Mouse (Mus musculus) heart, postnatal 0 days (tissue): ENCODE measurements around the gene Zfp764. TPM values are rescaled to one million over a fixed set of nuclear protein-coding genes. Genes with fewer than 3 reads are reported as not detected.
"Not testable (repeated sequence)": the region's sequence is repeated elsewhere in the genome, so short reads cannot be mapped to it uniquely, and the experiment has no call there.

Experiments used
- ATAC-seq: fragments of 200-750 bp; cut with Nextera tagmentation; 2 replicates; pipeline ENCODE4 v1.8.0; 2017; ENCODE audit warnings: low read depth, moderate number of reproducible peaks, moderate library complexity; ENCODE audit not compliant: insufficient read depth
- DNase-seq: peaks from one replicate; pipeline ENCODE4 v3.0.0-alpha.2; 2016; ENCODE audit warnings: low spot score
- H3K27ac ChIP-seq: fragments of 300-500 bp; sonication (generic); 2 replicates; pipeline ENCODE4 v1.5.1; 2014; ENCODE audit warnings: low read depth, mild to moderate bottlenecking
- H3K27me3 ChIP-seq: fragments of 300-500 bp; sonication (generic); 2 replicates; pipeline ENCODE4 v1.6.1; 2014; ENCODE audit warnings: low read length, mixed read lengths; ENCODE audit not compliant: control insufficient read depth, insufficient read depth
- H3K36me3 ChIP-seq: fragments of 300-500 bp; sonication (generic); replicated peaks from 2 replicates; pipeline ENCODE4 v1.6.1; 2014; ENCODE audit warnings: low read length, mixed read lengths; ENCODE audit not compliant: control insufficient read depth, insufficient read depth
- H3K4me1 ChIP-seq: fragments of 300-500 bp; sonication (generic); 2 replicates; pipeline ENCODE4 v1.6.1; 2014; ENCODE audit warnings: antibody characterized with exemption; ENCODE audit not compliant: control insufficient read depth, insufficient read depth
- H3K4me2 ChIP-seq: fragments of 300-500 bp; sonication (generic); 2 replicates; pipeline ENCODE4 v1.6.1; 2014; ENCODE audit warnings: low read depth, mild to moderate bottlenecking, low read length, moderate library complexity
- H3K4me3 ChIP-seq: fragments of 300-500 bp; sonication (generic); 2 replicates; pipeline ENCODE4 v1.5.1; 2014; ENCODE audit warnings: low read depth, low read length
- H3K9ac ChIP-seq: fragments of 300-500 bp; sonication (generic); replicated peaks from 2 replicates; pipeline ENCODE4 v1.6.1; 2014; ENCODE audit warnings: low read depth, low read length, mixed read lengths
- H3K9me3 ChIP-seq: fragments of 300-500 bp; sonication (generic); replicated peaks from 2 replicates; pipeline ENCODE4 v1.6.1; 2016; ENCODE audit warnings: low read length; ENCODE audit not compliant: control insufficient read depth
- CTCF ChIP-seq: IDR thresholded peaks from 2 replicates; pipeline ENCODE4 v1.5.1; 2016; ENCODE audit warnings: antibody characterized with exemption, control low read depth, low read depth
- EP300 ChIP-seq: IDR thresholded peaks from 2 replicates; pipeline ENCODE4 v1.6.1; 2016; ENCODE audit warnings: antibody characterized with exemption, low read depth
- WGBS: fragments of 180-500 bp; shearing (Covaris S2); extraction: QIAGEN DNeasy Blood & Tissue Kit; methylation state at CpG from one replicate; pipeline ENCODE4 v1.1.7; 2014; 5-methylcytosine and 5-hydroxymethylcytosine counted together
- polyA plus RNA-seq: library from polyadenylated mRNA; unstranded; fragments of >200 nt; fragmentation: Nextera tagmentation; extraction: Ambion mirVana; gene quantifications from 2 replicates; pipeline ENCODE4 v1.2.1, GENCODE M21; 2015
- total RNA-seq: library from RNA; depleted of rRNA; stranded (reverse); fragments of >200 nt; gene quantifications from 2 replicates; pipeline ENCODE4 v1.2.3, GENCODE M21; 2014; ENCODE audit warnings: low replicate concordance

The Zfp764 gene
- total and polyA plus RNA-seq, 2 experiments from 2014 or later, result 3.2 to 11.3 TPM

DNA sequence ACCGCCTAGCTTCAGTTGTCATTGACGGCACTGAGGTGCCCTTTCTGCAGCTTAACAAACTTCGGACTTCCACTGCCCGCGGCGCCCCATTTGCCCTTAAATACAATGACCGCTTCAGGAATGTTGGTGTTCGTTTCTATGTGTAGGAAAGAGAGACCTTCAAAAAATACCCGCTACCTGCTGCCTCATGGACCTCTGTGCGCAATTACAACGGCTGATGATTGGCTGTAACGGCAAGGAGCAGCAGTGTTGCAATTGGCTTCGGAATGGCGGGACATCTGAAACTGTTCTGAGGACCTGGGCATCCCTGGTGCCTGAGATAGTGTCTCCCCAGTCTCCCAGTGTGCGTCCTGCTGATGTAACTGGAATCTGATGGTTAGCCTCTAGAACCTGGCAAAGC lies 15.6 kb upstream of the Zfp764 start:
- peak overlapping the region; percentile 90 for H3K4me2 ChIP-seq
- 2% methylated on average over 15 of the region's 15 CpGs for WGBS
- ATAC-seq (peak; percentile 43; the same call in 1 of the 2 replicates), DNase-seq (no peak)
- TF ChIP-seq CTCF, result no peak
- no peak for TF ChIP-seq EP300
- peaks cover 8% of the 10 kb centered on the region; the same call in 1 of the 2 replicates for H3K36me3 ChIP-seq
- no peak overlapping the region for H3K27ac ChIP-seq
- H3K9ac ChIP-seq, result no peak overlapping the region; the same call in 1 of the 2 replicates
- no peaks in the 10 kb centered on the region for H3K9me3 ChIP-seq
- peaks cover 3% of the 10 kb centered on the region; the same call in 1 of the 2 replicates for H3K27me3 ChIP-seq
- peak overlapping the region; percentile 86 for H3K4me3 ChIP-seq
- H3K4me1 ChIP-seq, result peaks cover 4% of the 10 kb centered on the region

DNA sequence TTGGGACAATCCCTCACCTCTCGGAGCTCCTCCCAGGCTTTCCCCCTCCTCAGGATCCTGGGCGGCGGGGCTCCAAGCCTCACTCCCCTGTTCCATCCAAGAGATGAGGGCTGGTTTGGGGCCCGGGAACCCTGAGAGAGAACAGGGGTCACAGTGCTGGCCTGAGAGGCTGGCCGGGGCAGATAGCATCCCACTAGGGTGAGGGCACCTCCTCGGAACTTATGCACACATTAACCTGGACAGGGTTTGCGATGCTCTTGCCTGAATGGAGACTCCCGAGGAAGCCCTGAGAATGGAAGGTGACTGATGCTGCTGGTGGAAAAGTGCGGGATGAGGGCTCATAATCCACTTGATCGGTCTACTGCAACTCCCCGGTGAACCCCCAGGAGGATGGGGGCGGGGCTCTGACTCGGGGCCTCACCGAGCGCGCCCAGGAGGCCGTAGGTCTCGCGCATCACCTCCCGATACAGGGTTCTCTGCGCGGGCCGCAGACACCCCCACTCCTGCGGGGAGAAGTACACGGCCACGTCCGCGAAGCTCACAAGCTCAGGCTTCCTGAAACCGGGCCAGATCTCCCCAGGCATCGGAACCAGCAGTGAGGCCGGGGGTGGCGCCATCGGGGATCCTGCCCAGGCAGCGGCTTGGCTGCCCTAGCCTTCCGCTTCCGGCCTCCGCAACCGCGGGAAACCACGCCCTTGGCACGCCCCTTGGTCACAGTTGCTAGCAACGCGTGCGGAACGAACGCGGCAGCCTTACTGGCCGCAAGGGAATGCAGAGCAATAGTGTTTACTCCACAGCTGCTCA lies 15.0 kb upstream of the Zfp764 start, which contains the start of gene Zfp688:
Zfp688 (minus strand) TSS at position 681 of the 804 bp plus-strand sequence.
- Histone ChIP-seq H3K4me3 (peak within 1 kb of the TSS; percentile 86), H3K9ac (peak within 1 kb of the TSS; percentile 79), H3K9me3 (no peaks in the 10 kb centered on the region), H3K27ac (peak within 1 kb of the TSS; percentile 65), H3K4me2 (peak within 1 kb of the TSS; percentile 90), H3K27me3 (peaks cover 3% of the 10 kb centered on the region; the same call in 1 of the 2 replicates), H3K4me1 (peaks cover 4% of the 10 kb centered on the region), H3K36me3 (peaks cover 8% of the 10 kb centered on the region; the same call in 1 of the 2 replicates)
- DNase-seq, result peak; percentile 90
- no peak; the same call in 1 of the 2 replicates for TF ChIP-seq EP300
- TF ChIP-seq CTCF, result peak; percentile 27; the same call in 1 of the 2 replicates
- ATAC-seq, result peak; percentile 95
- WGBS, result under 1% methylated on average over 48 of the region's 48 CpGs

DNA sequence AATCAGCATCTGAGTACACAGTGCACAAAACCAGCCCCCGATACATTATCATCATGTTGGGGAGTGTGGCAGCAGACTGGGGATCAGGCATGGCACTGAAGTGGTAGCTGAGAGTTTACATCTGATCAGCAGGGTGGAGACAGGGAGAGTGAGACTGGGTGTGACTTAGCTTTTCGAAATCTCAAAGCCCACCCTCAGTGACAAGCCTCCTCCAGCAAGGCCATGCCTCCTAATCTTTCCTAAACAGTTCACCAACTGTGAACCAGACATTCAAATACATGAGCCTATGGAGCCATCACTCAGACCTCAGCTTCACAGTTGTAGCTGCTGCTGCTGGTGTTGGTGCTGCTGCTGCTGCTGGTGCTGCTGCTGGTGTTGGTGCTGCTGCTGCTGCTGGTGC lies 4.8 kb upstream of the Zfp764 start:
- Histone ChIP-seq H3K36me3 (no peaks in the 10 kb centered on the region), H3K27ac (no peak overlapping the region), H3K4me3 (no peak overlapping the region), H3K4me1 (no peaks in the 10 kb centered on the region), H3K9me3 (no peaks in the 10 kb centered on the region), H3K27me3 (no peaks in the 10 kb centered on the region), H3K9ac (no peak overlapping the region), H3K4me2 (no peak overlapping the region)
- ATAC-seq (no peak), DNase-seq (no peak)
- 59% methylated on average over 2 of the region's 2 CpGs for WGBS
- no peak for TF ChIP-seq EP300
- no peak for TF ChIP-seq CTCF

DNA sequence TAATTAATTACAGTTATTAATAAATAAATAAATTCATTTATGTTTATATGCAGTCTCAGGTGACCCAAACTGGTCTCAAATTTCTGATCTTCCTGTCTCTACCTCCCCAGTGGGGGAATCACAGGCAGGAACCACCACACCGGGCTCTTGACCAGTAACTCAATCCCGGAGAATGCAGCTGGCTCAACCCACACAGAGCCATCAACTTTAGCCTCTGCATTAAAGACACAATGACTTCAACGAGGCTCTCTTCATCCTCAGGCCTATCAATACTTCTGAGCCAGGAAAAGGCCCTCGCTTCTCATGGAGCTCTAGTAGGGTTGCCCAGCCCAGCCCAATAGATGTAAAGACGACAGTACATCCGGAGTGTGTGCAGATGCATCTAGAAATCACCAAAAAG lies 2.5 kb downstream of the Zfp764 start:
- DNase-seq, H3K9me3 ChIP-seq, H3K4me3 ChIP-seq, H3K4me1 ChIP-seq, H3K4me2 ChIP-seq, H3K27me3 ChIP-seq, H3K27ac ChIP-seq, H3K9ac ChIP-seq, H3K36me3 ChIP-seq, ATAC-seq: not testable (repeated sequence)
- WGBS, result 95% methylated on average over 6 of the region's 6 CpGs

DNA sequence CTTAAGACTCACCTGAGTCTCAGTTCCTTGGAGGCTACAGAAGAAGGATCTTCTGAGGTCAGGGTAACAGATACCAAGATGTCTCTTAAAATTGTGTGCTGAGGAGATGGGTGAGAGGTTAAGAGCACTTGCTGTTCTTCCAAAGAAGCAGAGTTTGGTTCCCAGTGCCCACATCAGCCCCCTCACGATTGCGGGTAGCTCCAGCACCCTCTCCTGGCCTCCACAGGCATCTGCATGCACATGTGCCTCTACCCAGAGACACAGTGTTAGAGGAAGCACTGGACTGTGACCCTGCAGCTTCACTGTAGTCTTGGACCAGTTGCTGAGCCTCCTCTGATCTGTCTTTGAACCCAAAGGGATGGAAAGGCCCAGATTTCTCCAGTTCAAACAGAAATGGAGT lies 3.6 kb downstream of the Zfp764 start:
- TF ChIP-seq CTCF (no peak), EP300 (no peak)
- Histone ChIP-seq H3K27me3 (no peaks in the 10 kb centered on the region), H3K27ac (no peak overlapping the region), H3K4me2 (no peak overlapping the region), H3K36me3 (no peaks in the 10 kb centered on the region), H3K9ac (no peak overlapping the region), H3K9me3 (no peaks in the 10 kb centered on the region), H3K4me1 (no peaks in the 10 kb centered on the region; the same call in 1 of the 2 replicates), H3K4me3 (no peak overlapping the region)
- WGBS, result 33% methylated on average over 2 of the region's 2 CpGs
- ATAC-seq (no peak), DNase-seq (no peak)

DNA sequence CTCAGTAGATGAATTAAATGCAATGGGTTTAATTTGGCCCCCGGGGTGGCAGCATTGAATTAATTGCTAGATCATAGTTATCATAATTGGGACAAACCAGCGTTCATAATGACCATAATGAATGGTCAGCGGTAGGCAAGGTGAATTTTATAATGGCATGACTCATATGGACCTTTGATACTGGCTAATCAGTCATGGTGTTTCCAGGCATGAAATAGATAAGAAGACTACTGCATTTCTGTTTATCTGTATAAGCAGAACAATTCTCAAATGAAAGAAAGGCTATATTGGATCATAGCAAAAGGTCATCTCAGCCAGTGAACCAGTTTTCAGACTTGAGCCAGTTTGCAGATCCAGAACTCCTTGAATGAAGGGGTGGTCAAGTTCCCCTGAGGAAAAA lies 6.3 kb downstream of the Zfp764 start:
- no peak overlapping the region for H3K9ac ChIP-seq
- WGBS, result 65% methylated on average over 3 of the region's 3 CpGs
- no peak for ATAC-seq

More for the DNA sequence above, 6.3 kb downstream of the Zfp764 start:
- TF ChIP-seq CTCF, result no peak
- no peak for TF ChIP-seq EP300
- Histone ChIP-seq H3K27me3 (no peaks in the 10 kb centered on the region), H3K36me3 (no peaks in the 10 kb centered on the region), H3K9me3 (no peaks in the 10 kb centered on the region), H3K4me2 (no peak overlapping the region), H3K4me3 (no peak overlapping the region), H3K27ac (no peak overlapping the region), H3K4me1 (no peaks in the 10 kb centered on the region)
- DNase-seq, result no peak
